Mouse (Mus musculus): ENCODE measurements around the gene Hoxd4. TPM values are rescaled to one million over a fixed set of nuclear protein-coding genes. Genes with fewer than 3 reads are reported as not detected.

Hoxd4 gene
- polyA plus RNA-seq, 1 experiment from 2014 or later: 4.3 TPM

MicroRNAs within 50 kb of the gene (microRNA counts, 519-probe panel; counts per million panel counts)
- microRNA mmu-miR-10b: 4,354 counts per million, percentile 97 among the panel's probes with 10 or more counts

Small RNAs within 50 kb of the gene (microRNA-seq; reads per million reads assigned to microRNA genes)
- not detected for gene Gm44463
- 188,864 reads per million, percentile 100 among the genes with 10 or more reads in this experiment for gene Mir10b

Other genes with a start within 250 kb of the Hoxd4 start
- 39.6 and 43.4 TPM in 2 replicates for gene Lnpk, start 132.5 kb upstream of the Hoxd4 start, polyA plus RNA-seq (2015; fragmentation: Nextera tagmentation; extraction: Ambion mirVana)
- 0.23 and 0.42 TPM in 2 replicates for gene Evx2, start 52.4 kb upstream of the Hoxd4 start, polyA plus RNA-seq (2015; fragmentation: Nextera tagmentation; extraction: Ambion mirVana)
- gene Hoxd13, start 43.6 kb upstream of the Hoxd4 start, polyA plus RNA-seq (2015; fragmentation: Nextera tagmentation; extraction: Ambion mirVana): 0.14 and 0.20 TPM in 2 replicates
- gene Hoxd12, start 36.9 kb upstream of the Hoxd4 start, polyA plus RNA-seq (2015; fragmentation: Nextera tagmentation; extraction: Ambion mirVana): 0.38 and 0.43 TPM in 2 replicates
- gene Hoxd11, start 32.4 kb upstream of the Hoxd4 start, polyA plus RNA-seq (2015; fragmentation: Nextera tagmentation; extraction: Ambion mirVana): 4.1 and 9.2 TPM in 2 replicates
- 61.8 and 83.6 TPM in 2 replicates for gene Hoxd10, start 20.0 kb upstream of the Hoxd4 start, polyA plus RNA-seq (2015; fragmentation: Nextera tagmentation; extraction: Ambion mirVana)
- gene Hoxd9, start 14.2 kb upstream of the Hoxd4 start, polyA plus RNA-seq (2015; fragmentation: Nextera tagmentation; extraction: Ambion mirVana): 20.0 and 21.3 TPM in 2 replicates
- 12.4 and 12.5 TPM in 2 replicates for gene Hoxd8, start 7.3 kb upstream of the Hoxd4 start, polyA plus RNA-seq (2015; fragmentation: Nextera tagmentation; extraction: Ambion mirVana)
- 14.5 and 29.1 TPM in 2 replicates for gene Hoxd3, start within 50 bp of the Hoxd4 start, polyA plus RNA-seq (2015; fragmentation: Nextera tagmentation; extraction: Ambion mirVana)
- 0.96 and 2.0 TPM in 2 replicates for gene Gm28230, start 14.8 kb downstream of the Hoxd4 start, polyA plus RNA-seq (2015; fragmentation: Nextera tagmentation; extraction: Ambion mirVana)
- 1.7 and 2.1 TPM in 2 replicates for gene Hoxd1, start 51.1 kb downstream of the Hoxd4 start, polyA plus RNA-seq (2015; fragmentation: Nextera tagmentation; extraction: Ambion mirVana)
- gene Mtx2, start 113.9 kb downstream of the Hoxd4 start, polyA plus RNA-seq (2015; fragmentation: Nextera tagmentation; extraction: Ambion mirVana): 149 and 162 TPM in 2 replicates